Mouse (Mus musculus) kidney, embryonic 16.5 days (tissue): ENCODE data around the gene Trmt1l. TPM values are rescaled to one million over a fixed set of nuclear protein-coding genes. Genes with fewer than 3 reads are reported as not detected.
A peak's percentile ranks its signal among the peaks of the same experiment; 100 is the strongest.

Experiments used
- ATAC-seq: fragments of 200-750 bp; cut with Nextera tagmentation; 2 replicates; pipeline ENCODE4 v1.8.0; 2017; ENCODE audit warnings: moderate TSS enrichment; ENCODE audit not compliant: low FRiP score, low TSS enrichment
- H3K27ac ChIP-seq: fragments of 300-500 bp; sonication (generic); 2 replicates; pipeline ENCODE4 v1.5.1; 2014; ENCODE audit warnings: low read length
- H3K27me3 ChIP-seq: fragments of 300-500 bp; sonication (generic); 2 replicates; pipeline ENCODE4 v1.6.1; 2014; ENCODE audit warnings: low read length, control low read depth, mixed read lengths; ENCODE audit not compliant: insufficient read depth
- H3K36me3 ChIP-seq: fragments of 300-500 bp; sonication (generic); 2 replicates; pipeline ENCODE4 v1.6.1; 2014; ENCODE audit warnings: low read length, control low read depth, mixed read lengths; ENCODE audit not compliant: insufficient read depth
- H3K4me1 ChIP-seq: fragments of 300-500 bp; sonication (generic); 2 replicates; pipeline ENCODE4 v1.6.1; 2014; ENCODE audit warnings: low read length, control low read depth, mixed read lengths; ENCODE audit not compliant: insufficient read depth
- H3K4me2 ChIP-seq: fragments of 300-500 bp; sonication (generic); replicated peaks from 2 replicates; pipeline ENCODE4 v1.6.1; 2014; ENCODE audit warnings: low read depth, low read length
- H3K4me3 ChIP-seq: fragments of 300-500 bp; sonication (generic); 2 replicates; pipeline ENCODE4 v1.5.1; 2014; ENCODE audit warnings: mild to moderate bottlenecking, low read length
- H3K9ac ChIP-seq: fragments of 300-500 bp; sonication (generic); replicated peaks from 2 replicates; pipeline ENCODE4 v1.6.1; 2014; ENCODE audit warnings: low read length
- H3K9me3 ChIP-seq: fragments of 300-500 bp; sonication (generic); 2 replicates; pipeline ENCODE4 v1.6.1; 2016; ENCODE audit warnings: low read length, control low read depth
- WGBS: fragments of 180-500 bp; shearing (Covaris S2); extraction: QIAGEN DNeasy Blood & Tissue Kit; methylation state at CpG from one replicate; pipeline ENCODE4 v1.1.7; 2014; 5-methylcytosine and 5-hydroxymethylcytosine counted together
- microRNA-seq: library from miRNA; unstranded; fragments of <30 nt; microRNA quantifications from one replicate; pipeline ENCODE4, GENCODE M21; 2016
- polyA plus RNA-seq: library from polyadenylated mRNA; unstranded; fragments of >200 nt; fragmentation: Nextera tagmentation; extraction: Ambion mirVana; gene quantifications from 2 replicates; pipeline ENCODE4 v1.2.1, GENCODE M21; 2015

The Trmt1l gene
- polyA plus RNA-seq, 1 experiment from 2014 or later: 41.6 TPM

DNA sequence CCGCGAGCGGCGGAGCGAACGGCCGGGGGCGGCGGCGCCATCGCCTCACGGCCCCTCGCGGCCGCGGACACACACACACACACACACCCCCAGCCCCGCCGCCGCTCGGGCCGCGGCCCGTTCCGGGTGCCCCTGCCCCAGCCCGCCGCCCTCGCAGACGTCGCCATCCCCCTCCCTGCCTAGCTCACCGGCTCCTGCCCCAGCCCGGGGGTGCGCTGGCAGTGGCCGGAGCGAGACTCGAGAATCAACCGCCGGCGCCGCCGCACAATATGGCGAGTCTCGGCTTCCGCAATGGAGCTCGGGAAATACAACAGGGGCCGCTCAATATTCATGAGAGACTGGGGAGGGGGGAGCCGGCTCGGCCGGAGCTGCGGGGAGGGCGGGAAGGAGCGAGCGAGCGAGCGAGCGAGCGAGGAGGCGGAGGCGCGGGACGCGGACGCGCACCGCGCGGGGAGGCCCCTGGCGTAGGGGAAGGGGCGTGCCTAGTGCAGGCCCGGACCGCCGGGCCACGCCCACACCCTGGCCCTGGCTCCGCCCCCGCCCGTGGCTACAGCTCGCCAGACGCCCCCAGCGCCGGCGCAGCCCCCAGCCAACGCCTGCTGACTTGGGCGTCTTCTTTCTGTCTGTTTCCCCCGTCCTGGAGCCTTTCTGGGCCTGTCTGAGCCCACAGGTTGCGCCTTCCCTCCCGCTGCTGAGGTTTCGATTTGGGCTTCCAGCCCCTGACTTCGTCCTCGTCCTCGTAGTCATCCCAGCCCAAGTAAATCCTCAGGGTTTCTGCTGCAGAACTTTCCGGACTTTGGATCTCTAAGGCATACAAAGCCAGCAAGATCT lies 72.4 kb downstream of the Trmt1l start, which contains the start of gene Rnf2:
Rnf2 (minus strand) TSS at position 425 of the 831 bp plus-strand sequence.
- Histone ChIP-seq H3K9me3 (no peaks in the 10 kb centered on the region), H3K4me1 (peaks cover 20% of the 10 kb centered on the region; the same call in 1 of the 2 replicates), H3K4me2 (peak within 1 kb of the TSS; percentile 71), H3K27me3 (no peaks in the 10 kb centered on the region), H3K27ac (peak within 1 kb of the TSS; percentile 97), H3K4me3 (peak within 1 kb of the TSS; percentile 90), H3K36me3 (no peaks in the 10 kb centered on the region), H3K9ac (peak within 1 kb of the TSS; percentile 94)
- ATAC-seq: peak; percentile 98
- WGBS: 0% methylated on average over 67 of the region's 90 CpGs

Small RNAs within 50 kb of the gene (microRNA-seq; reads per million reads assigned to microRNA genes)
- 0.63 reads per million for gene Mir7682

Other genes with a start within 250 kb of the Trmt1l start
- gene Gm47985, start 246.0 kb upstream of the Trmt1l start, polyA plus RNA-seq: 0.25 and 0.48 TPM in 2 replicates
- 0.86 and 0.91 TPM in 2 replicates for gene Gm8947, start 236.2 kb upstream of the Trmt1l start, polyA plus RNA-seq
- 0.50 TPM in 1 of 2 replicates, not detected in the other for gene Gm47995, start 230.1 kb upstream of the Trmt1l start, polyA plus RNA-seq
- 1.4 and 1.9 TPM in 2 replicates for gene 3110040M04Rik, start 224.4 kb upstream of the Trmt1l start, polyA plus RNA-seq
- 0.67 TPM in 2 replicates for gene Gm47996, start 218.4 kb upstream of the Trmt1l start, polyA plus RNA-seq
- gene Ivns1abp, start 84.1 kb upstream of the Trmt1l start, polyA plus RNA-seq: 534 and 540 TPM in 2 replicates
- 17.1 and 23.7 TPM in 2 replicates for gene Swt1, start 87 bp upstream of the Trmt1l start, polyA plus RNA-seq
- gene Rnf2, start 72.4 kb downstream of the Trmt1l start, polyA plus RNA-seq: 97.0 and 100 TPM in 2 replicates
- gene Fam129a, start 142.6 kb downstream of the Trmt1l start, polyA plus RNA-seq: 11.1 and 11.8 TPM in 2 replicates